Mouse (Mus musculus) myocyte (in vitro differentiated cells): ENCODE results near the gene Wdr61.

Experiments
- POLR2A ChIP-seq: IDR thresholded peaks from one replicate; pipeline ENCODE4 v1.6.1; 2011; ENCODE audit warnings: low read depth, mild to moderate bottlenecking, control low read depth, moderate library complexity; ENCODE audit not compliant: insufficient read length
- POLR2AphosphoS2 ChIP-seq: IDR thresholded peaks from one replicate; pipeline ENCODE4 v1.6.1; 2011; ENCODE audit warnings: low read depth, control low read depth; ENCODE audit not compliant: insufficient read length
- REST ChIP-seq: IDR thresholded peaks from one replicate; pipeline ENCODE4 v1.6.1; 2011; ENCODE audit warnings: mild to moderate bottlenecking, control low read depth, moderate library complexity; ENCODE audit not compliant: insufficient read depth, insufficient read length
- USF1 ChIP-seq: IDR thresholded peaks from one replicate; pipeline ENCODE4 v1.6.1; 2011; ENCODE audit warnings: low read depth, mild to moderate bottlenecking, control low read depth, moderate library complexity

DNA sequence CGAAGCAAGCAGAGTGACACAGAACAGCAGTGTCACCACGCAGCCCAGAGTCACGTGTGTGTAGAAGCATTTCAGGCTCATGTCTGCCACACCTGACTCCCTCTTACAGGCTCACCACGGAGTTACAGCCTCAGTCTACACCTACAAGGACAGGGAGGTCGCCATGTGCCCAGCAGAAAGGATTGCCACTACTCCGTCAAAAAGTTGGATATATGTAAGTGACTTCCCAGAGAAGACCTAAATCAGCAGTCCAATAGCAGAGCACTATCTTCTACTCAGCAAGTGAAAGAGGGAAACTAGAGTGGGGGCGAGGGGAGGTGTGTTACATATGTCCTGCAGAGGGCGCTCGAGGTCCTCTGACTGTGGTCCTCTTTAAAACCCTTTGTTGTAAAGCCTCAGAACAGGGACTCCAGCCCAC, 2.0 kb upstream of the Wdr61 start:
- no peak for TF ChIP-seq POLR2A
- TF ChIP-seq REST, result no peak
- no peak for TF ChIP-seq USF1
- no peak for TF ChIP-seq POLR2AphosphoS2
